14 mouse cellular contexts compared by ENCODE assay signal in genomic region chr1:52299559-52299958, GRCm38 (mm10).
DNase-seq lines count a peak whose midpoint lies in the region; ATAC-seq and TF ChIP-seq lines count a peak whose summit lies in the region.
"Had no signal": no experiment of that assay in that cellular context is flagged by ENCODE, and none has a peak within 500 bp of the region (broad histone marks: within the 10 kb centered on the region; RNA-seq: fewer than 3 reads in every experiment).

No protein-coding gene starts in this region.

- 57% methylated on average over 7 of the region's 7 CpGs for WGBS in cerebellum, adult 2 months
- WGBS in heart, postnatal 0 days = 49% methylated on average over 7 of the region's 7 CpGs
- WGBS in heart, embryonic 10.5 days = 64% methylated on average over 7 of the region's 7 CpGs
- 76% methylated on average over 7 of the region's 7 CpGs for WGBS in midbrain, embryonic 14.5 days
- WGBS in midbrain, embryonic 10.5 days = 74% methylated on average over 7 of the region's 7 CpGs
- WGBS in stomach, postnatal 0 days = 60% methylated on average over 7 of the region's 7 CpGs

- no peaks in the 10 kb centered on the region for H3K9me3 ChIP-seq in heart, postnatal 0 days (replicated peaks; ENCODE audit: control insufficient read depth, low read length)
- H3K9me3 ChIP-seq in heart, embryonic 10.5 days = no peaks in the 10 kb centered on the region
- no peaks in the 10 kb centered on the region for H3K9me3 ChIP-seq in midbrain, embryonic 14.5 days (ENCODE audit: control insufficient read depth, low read length)
- H3K9me3 ChIP-seq in midbrain, embryonic 10.5 days (replicated peaks) = no peaks in the 10 kb centered on the region
- no peaks in the 10 kb centered on the region for H3K9me3 ChIP-seq in stomach, postnatal 0 days (ENCODE audit: control insufficient read depth, low read length)
- H3K9me3 ChIP-seq: stomach, embryonic 15.5 days had no signal

- no peaks in the 10 kb centered on the region for H3K27me3 ChIP-seq in cerebellum, adult 2 months (ENCODE audit: control insufficient read depth, insufficient read depth, low read length)
- no peaks in the 10 kb centered on the region for H3K27me3 ChIP-seq in heart, postnatal 0 days (ENCODE audit: control insufficient read depth, insufficient read depth, low read length)
- no peaks in the 10 kb centered on the region for H3K27me3 ChIP-seq in heart, embryonic 10.5 days (ENCODE audit: insufficient read depth, poor library complexity, severe bottlenecking)
- H3K27me3 ChIP-seq in midbrain, embryonic 14.5 days (ENCODE audit: control insufficient read depth, insufficient read depth, low read length) = no peaks in the 10 kb centered on the region
- H3K27me3 ChIP-seq in midbrain, embryonic 10.5 days (ENCODE audit: low read depth, poor library complexity, severe bottlenecking) = no peaks in the 10 kb centered on the region
- H3K27me3 ChIP-seq in stomach, postnatal 0 days (ENCODE audit: control insufficient read depth, insufficient read depth, low read length) = no peaks in the 10 kb centered on the region
- H3K27me3 ChIP-seq: stomach, embryonic 15.5 days had no signal

- TF ChIP-seq POLR2A in cerebellum, adult 2 months (IDR thresholded peaks at IDR 0.05; ENCODE audit: borderline replicate concordance, insufficient read depth, low read length) = no peak

- no peak overlapping the region for H3K4me2 ChIP-seq in heart, postnatal 0 days (ENCODE audit: low read depth, low read length)
- no peak overlapping the region for H3K4me2 ChIP-seq in midbrain, embryonic 14.5 days (ENCODE audit: low read length)
- no peak overlapping the region for H3K4me2 ChIP-seq in stomach, postnatal 0 days (replicated peaks; ENCODE audit: low read depth)
- H3K4me2 ChIP-seq: stomach, embryonic 15.5 days had no signal

- no peaks in the 10 kb centered on the region for H3K36me3 ChIP-seq in heart, postnatal 0 days (replicated peaks; ENCODE audit: control insufficient read depth, insufficient read depth, low read length)
- no peaks in the 10 kb centered on the region for H3K36me3 ChIP-seq in heart, embryonic 10.5 days
- no peaks in the 10 kb centered on the region for H3K36me3 ChIP-seq in midbrain, embryonic 14.5 days (ENCODE audit: control insufficient read depth, insufficient read depth, low read length)
- no peaks in the 10 kb centered on the region for H3K36me3 ChIP-seq in midbrain, embryonic 10.5 days
- H3K36me3 ChIP-seq in stomach, postnatal 0 days (ENCODE audit: control insufficient read depth, insufficient read depth, low read length) = no peaks in the 10 kb centered on the region
- H3K36me3 ChIP-seq: stomach, embryonic 15.5 days had no signal

- H3K4me3 ChIP-seq in cerebellum, adult 2 months (replicated peaks; ENCODE audit: insufficient read depth, low read depth, low read length) = no peak overlapping the region
- H3K4me3 ChIP-seq in heart, postnatal 0 days (ENCODE audit: low read depth, low read length) = no peak overlapping the region
- H3K4me3 ChIP-seq in heart, embryonic 10.5 days = no peak overlapping the region
- no peak overlapping the region for H3K4me3 ChIP-seq in midbrain, embryonic 14.5 days (replicated peaks; ENCODE audit: low read depth, low read length)
- no peak overlapping the region for H3K4me3 ChIP-seq in midbrain, embryonic 10.5 days
- no peak overlapping the region for H3K4me3 ChIP-seq in stomach, postnatal 0 days (ENCODE audit: low read depth, low read length)
- H3K4me3 ChIP-seq: stomach, embryonic 15.5 days had no signal

- TF ChIP-seq CTCF in cerebellum, adult 2 months (IDR thresholded peaks at IDR 0.05; ENCODE audit: borderline replicate concordance, insufficient read depth, low read depth, low read length) = peak; percentile 33; the same call in 1 of the 2 replicates
- peak; percentile 57 for TF ChIP-seq CTCF in heart, postnatal 0 days (IDR thresholded peaks at IDR 0.05; ENCODE audit: low read depth)
- TF ChIP-seq CTCF in stomach, postnatal 0 days (IDR thresholded peaks at IDR 0.05; ENCODE audit: low read depth) = peak; percentile 73

- H3K27ac ChIP-seq in cerebellum, adult 2 months (ENCODE audit: insufficient read depth, low read length) = no peak overlapping the region
- no peak overlapping the region for H3K27ac ChIP-seq in heart, postnatal 0 days (ENCODE audit: low read depth)
- H3K27ac ChIP-seq in heart, embryonic 10.5 days = no peak overlapping the region
- no peak overlapping the region for H3K27ac ChIP-seq in midbrain, embryonic 14.5 days (replicated peaks; ENCODE audit: low read depth, low read length)
- H3K27ac ChIP-seq in midbrain, embryonic 10.5 days (replicated peaks) = no peak overlapping the region
- H3K27ac ChIP-seq in stomach, postnatal 0 days (replicated peaks) = no peak overlapping the region
- H3K27ac ChIP-seq: stomach, embryonic 15.5 days had no signal

- ATAC-seq in heart, postnatal 0 days (ENCODE audit: insufficient read depth, low read depth) = no peak
- no peak for ATAC-seq in midbrain, embryonic 14.5 days (ENCODE audit: low FRiP score, low TSS enrichment)
- no peak for ATAC-seq in stomach, postnatal 0 days (ENCODE audit: low FRiP score, low TSS enrichment)

- no peaks in the 10 kb centered on the region for H3K4me1 ChIP-seq in cerebellum, adult 2 months (ENCODE audit: control insufficient read depth, insufficient read depth, low read length)
- no peaks in the 10 kb centered on the region for H3K4me1 ChIP-seq in heart, postnatal 0 days (ENCODE audit: control insufficient read depth, insufficient read depth)
- no peaks in the 10 kb centered on the region for H3K4me1 ChIP-seq in heart, embryonic 10.5 days
- no peaks in the 10 kb centered on the region for H3K4me1 ChIP-seq in midbrain, embryonic 14.5 days (ENCODE audit: control insufficient read depth, insufficient read depth, low read length)
- no peaks in the 10 kb centered on the region for H3K4me1 ChIP-seq in midbrain, embryonic 10.5 days
- no peaks in the 10 kb centered on the region for H3K4me1 ChIP-seq in stomach, postnatal 0 days (replicated peaks; ENCODE audit: control insufficient read depth, insufficient read depth)
- H3K4me1 ChIP-seq: stomach, embryonic 15.5 days had no signal

- no peak overlapping the region for H3K9ac ChIP-seq in heart, postnatal 0 days (replicated peaks; ENCODE audit: low read depth, low read length)
- no peak overlapping the region for H3K9ac ChIP-seq in midbrain, embryonic 14.5 days (replicated peaks; ENCODE audit: low read length)
- no peak overlapping the region for H3K9ac ChIP-seq in stomach, postnatal 0 days (ENCODE audit: low read length)
- H3K9ac ChIP-seq: stomach, embryonic 15.5 days had no signal

- TF ChIP-seq EP300 in heart, postnatal 0 days (IDR thresholded peaks at IDR 0.05; ENCODE audit: low read depth) = no peak
- no peak for TF ChIP-seq EP300 in stomach, postnatal 0 days (optimal IDR thresholded peaks at IDR 0.05)

- DNase-seq in cerebellum, adult 2 months = peak in 1 of 2 experiments; percentile 33
- no peak for DNase-seq in cerebellum, postnatal 36 days
- no peak for DNase-seq in heart, postnatal 0 days (ENCODE audit: low spot score)
- DNase-seq in heart, embryonic 10.5 days (ENCODE audit: low spot score) = no peak
- peak; percentile 69 for DNase-seq in midbrain, embryonic 14.5 days
- DNase-seq in midbrain, embryonic 10.5 days (ENCODE audit: low spot score) = no peak
- DNase-seq in stomach, postnatal 0 days (ENCODE audit: low spot score) = no peak
- no peak for DNase-seq in embryo, embryonic 11 days
- DNase-seq: adrenal gland, adult 8-10 months; cerebellum, adult 8-10 months; gastrocnemius, postnatal 25 days; kidney, adult 9 months; lung, postnatal 4 days had no signal
